Mouse (Mus musculus): ENCODE results near the gene Snx33. TPM values are rescaled to one million over a fixed set of nuclear protein-coding genes. Genes with fewer than 3 reads are reported as not detected.
A peak's percentile ranks its signal among the peaks of the same experiment; 100 is the strongest.
"Not testable (repeated sequence)": the region's sequence is repeated elsewhere in the genome, so short reads cannot be mapped to it uniquely, and the experiment has no call there.

The Snx33 gene
- total RNA-seq, 2 experiments from 2014 or later, result 3.4 to 5.4 TPM

GRCm38 (mm10) chr9:56925291-56926024 is 2.7 kb downstream of the Snx33 start:
- no peak for DNase-seq

GRCm38 (mm10) chr9:56924651-56925027 is 3.5 kb downstream of the Snx33 start:
- DNase-seq, result peak; percentile 83

- DNase-seq, result no peak
Observed at GRCm38 (mm10) chr9:56923841-56924650, 4.1 kb downstream of the Snx33 start.

DNA sequence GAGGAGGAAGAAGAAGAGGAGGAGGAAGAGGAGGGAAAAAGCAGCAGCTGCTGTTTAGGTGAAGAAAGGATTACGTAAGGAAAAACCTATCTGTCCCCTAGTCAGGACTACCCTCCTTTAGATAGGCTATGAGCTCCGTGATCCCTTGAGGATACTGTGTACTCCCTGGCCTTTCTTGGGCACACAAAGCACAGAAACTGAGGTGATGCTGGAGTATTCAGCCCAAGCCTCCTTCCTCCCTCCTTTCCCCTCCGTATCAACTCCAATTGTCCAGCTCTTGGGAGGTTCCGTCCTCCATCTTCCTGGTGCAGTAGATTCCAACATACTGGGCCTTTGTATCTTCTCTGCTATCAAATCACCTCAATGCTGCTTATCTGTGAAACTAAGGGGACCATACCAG is 5.4 kb downstream of the Snx33 start:
- DNase-seq, result no peak

DNA sequence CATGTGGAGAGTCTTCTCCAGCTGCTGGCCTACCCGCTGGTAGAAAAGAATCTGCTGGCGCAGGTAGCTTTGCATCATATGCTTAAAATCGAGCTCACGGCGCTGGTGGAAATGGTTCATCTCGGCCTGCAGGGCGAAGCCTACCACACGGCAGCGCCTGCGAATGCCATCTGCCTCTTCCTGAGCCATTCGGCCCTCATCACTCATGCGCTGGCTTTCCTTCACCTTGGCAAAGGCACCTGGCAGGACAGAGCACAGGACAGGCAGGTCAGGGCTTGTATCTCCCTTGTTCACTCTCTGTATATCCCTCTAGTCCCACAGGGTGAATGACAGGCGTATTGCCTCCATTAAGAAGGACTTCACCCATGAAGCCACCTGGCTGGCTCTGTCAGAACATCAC is 9.7 kb downstream of the Snx33 start:
- DNase-seq, result no peak

GRCm38 (mm10) chr9:56917131-56917530 is 11.0 kb downstream of the Snx33 start:
- no peak for DNase-seq

DNA sequence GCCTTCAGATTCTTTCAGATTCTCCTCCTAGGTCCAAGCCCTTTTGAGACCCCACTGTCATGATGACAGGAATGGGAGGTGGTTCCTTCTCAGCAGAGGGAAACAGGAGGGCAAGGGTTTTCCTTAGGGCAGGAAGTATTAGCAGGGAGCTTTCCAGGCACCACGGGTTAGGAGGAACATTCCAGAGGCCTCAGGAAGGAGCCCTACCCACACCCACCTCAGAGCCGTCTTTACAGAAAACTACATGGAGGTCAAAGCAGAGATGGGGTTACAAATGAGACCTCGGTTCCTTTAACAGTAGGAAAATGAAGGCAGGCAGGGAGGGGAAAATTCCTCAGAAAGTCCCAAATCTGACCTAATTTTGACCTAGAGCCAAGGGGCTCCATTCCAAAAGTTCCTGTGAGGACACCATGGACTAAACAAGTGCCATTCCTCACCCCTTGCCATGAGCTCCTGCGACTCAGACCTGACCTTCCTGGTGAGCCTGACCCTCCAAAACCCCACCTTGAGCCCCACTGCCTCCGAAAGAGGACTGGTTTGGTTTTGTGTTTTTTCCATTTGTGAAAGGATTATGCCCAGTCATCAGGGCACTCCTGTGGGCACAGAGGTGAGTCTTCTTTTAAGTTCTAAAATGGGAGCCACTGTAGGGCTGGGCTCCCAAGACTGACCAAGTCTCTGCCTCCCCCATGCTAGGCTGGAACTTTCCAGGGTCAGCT is 12.3 kb downstream of the Snx33 start:
- no peak for DNase-seq

- DNase-seq, result no peak
Observed at GRCm38 (mm10) chr9:56915116-56915515, 13.1 kb downstream of the Snx33 start.

GRCm38 (mm10) chr9:56913991-56914390 is 14.2 kb downstream of the Snx33 start:
- DNase-seq, result no peak

DNA sequence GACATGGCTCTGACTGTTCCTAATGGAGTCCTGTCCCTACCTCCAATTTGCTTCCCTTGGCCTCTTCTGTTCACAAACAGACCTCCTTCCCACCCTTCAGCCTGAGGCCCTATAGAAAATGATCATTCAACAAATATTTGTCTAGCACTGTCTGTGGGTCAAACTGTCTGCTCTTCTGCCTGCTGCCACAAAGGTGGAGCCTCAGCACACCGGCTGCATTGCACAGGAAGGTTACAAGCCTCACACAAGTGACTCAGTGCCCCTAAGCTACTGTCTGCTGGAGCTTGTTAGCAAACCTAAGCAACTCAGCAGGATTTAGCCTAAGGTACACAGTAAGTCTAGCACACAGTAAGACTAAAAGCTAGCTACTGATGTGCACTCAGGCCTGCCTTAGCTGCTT is 17.2 kb downstream of the Snx33 start:
- no peak for DNase-seq

DNA sequence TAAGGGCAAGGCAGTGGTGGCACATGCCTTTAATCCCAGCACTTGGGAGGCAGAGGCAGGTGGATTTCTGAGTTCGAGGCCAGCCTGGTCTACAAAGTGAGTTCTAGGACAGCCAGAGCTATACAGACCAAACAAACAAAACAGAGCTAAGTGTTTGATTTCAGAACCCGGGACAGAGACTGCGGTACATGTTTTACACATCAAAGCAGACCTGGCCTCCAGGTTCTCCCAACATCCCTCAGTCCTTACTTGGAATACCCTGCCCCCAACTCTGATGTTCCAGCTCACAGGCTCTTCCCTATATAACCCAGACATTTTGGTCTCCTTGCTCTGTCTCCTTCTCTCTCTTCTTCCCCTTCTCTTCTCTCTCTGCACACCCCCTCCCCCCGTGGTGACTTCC is 18.2 kb downstream of the Snx33 start:
- not testable (repeated sequence) for DNase-seq

DNA sequence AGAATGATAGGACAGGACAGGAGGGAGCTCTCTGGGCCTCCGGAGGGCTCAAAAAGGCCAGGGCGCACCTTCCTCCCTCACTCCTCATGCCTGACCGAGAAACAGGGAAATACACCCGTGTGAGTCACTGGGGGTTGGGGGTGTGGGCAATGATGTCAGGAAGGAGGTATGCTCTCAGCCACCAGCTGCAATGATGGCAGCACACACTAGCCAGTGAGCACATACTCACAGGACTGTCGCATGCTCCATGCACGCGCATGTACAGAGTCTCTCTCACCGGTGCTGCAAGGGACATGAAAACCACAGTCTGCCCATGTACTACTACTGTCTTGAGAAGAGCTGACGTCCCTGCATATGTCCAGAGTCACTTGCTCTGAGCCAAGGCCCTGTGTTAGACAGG is 20.6 kb downstream of the Snx33 start:
- DNase-seq, result peak; percentile 18

DNA sequence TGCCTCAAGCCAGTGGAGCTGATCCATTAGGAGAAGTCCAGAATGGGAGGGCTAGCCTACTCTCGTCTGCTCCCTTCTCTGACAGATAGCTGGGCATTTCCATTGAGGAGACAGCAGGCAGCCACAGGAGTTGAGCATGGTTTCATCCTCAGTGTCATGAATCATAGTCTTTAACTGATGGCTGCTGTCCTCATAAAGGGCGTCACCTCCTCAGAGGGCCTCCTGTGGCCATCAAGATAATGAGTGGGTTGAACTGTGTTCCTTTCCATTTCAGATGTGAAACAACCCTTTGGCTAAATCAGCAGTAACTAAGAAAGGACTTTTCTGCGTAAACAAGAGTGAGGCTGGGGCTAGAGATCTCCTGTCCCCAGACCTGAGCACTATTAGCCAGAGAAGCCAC is 24.5 kb downstream of the Snx33 start:
- no peak for DNase-seq

GRCm38 (mm10) chr9:56901187-56901586 is 27.0 kb downstream of the Snx33 start:
- no peak for DNase-seq

- DNase-seq, result no peak
Observed at GRCm38 (mm10) chr9:56900571-56900970, 27.6 kb downstream of the Snx33 start.

GRCm38 (mm10) chr9:56900060-56900459 is 28.1 kb downstream of the Snx33 start:
- DNase-seq, result no peak

DNA sequence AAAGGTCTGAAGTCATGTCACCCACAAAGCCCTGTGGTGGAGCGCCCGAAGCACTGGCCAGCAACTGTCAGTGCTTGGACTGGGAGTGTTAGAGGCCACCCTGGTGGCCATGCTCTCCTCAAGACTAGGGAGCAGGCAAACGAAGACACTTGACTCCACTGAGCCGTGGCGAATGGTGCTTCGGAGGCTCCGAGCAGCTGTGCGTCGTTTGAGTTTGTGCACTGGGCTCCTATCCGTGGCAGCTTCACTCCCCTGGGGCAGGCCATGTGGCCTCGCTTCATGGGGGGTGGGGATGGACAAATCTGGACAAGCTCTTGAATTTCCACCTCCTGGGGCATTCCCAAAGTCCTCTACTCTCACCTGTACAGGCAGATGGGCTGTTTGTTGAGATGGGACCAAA is 28.8 kb downstream of the Snx33 start:
- no peak for DNase-seq

- no peak for DNase-seq
Observed at GRCm38 (mm10) chr9:56896779-56897178, 31.4 kb downstream of the Snx33 start.

DNA sequence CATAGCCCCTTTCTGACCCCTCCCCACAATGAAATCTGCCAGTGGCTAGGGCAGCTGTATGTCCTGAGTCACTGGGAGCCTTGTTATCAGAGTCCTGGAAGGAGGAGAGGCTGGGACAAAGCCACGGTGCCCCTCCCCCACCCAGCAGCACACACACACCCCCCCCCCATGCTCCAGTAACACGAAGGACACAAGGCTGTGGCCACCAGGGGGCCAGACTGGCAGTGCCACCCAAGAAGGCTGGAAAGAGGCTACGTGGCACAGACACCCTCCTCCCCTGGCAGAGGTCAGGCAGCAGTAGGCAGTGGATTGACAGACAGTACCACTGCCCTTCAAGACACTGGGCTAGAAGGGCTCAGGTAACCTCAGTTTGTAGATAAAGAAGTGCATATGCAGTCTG is 34.2 kb downstream of the Snx33 start:
- no peak for DNase-seq

- no peak for DNase-seq
Observed at GRCm38 (mm10) chr9:56893313-56893712, 34.9 kb downstream of the Snx33 start.

DNA sequence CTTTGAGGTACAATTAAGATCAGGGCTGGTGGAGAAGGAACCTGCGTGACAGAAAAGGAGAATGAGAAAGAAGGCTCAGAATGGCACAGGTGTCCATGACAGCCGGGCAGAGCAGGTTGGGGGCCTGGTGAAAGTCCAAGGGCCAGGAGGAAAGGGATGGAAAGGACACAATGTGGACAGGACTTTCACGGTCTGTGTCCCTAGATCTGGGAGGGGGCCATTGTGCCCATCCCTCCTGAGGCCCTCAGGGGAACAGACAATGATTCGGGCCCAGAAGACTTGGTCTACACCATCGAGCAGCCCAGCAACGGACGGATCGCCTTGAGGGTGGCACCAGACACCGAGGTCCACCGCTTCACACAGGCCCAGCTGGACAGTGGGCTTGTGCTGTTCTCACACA is 36.1 kb downstream of the Snx33 start:
- DNase-seq, result no peak

DNA sequence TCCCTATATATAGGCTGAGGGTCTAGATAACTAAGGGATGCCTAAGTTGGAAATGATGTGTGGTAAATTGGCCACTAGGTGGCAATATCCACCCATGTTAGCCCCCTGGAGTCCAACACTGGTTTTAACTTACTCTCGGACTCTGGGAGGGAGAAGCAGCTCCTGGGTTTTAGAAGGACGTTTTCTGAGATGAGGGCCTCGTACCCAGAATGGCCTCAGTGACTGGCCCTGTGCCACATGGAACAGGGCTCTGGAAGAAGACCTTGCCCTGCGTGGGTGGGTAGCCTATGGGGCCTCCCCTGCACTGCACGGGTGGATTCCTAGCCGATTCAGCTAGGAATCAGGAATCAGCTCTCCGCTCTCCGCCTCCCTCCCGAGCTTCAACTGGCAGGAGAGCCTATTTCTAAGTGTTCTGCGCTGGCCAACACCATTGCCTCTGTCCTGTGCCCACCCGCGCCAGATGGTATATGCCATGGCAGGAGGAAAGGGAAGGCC is 36.6 kb downstream of the Snx33 start:
- DNase-seq, result peak; percentile 63

All from gastrocnemius, postnatal 25 days (tissue).